Mouse (Mus musculus): ENCODE data around the gene Ahnak2. TPM values are rescaled to one million over a fixed set of nuclear protein-coding genes. Genes with fewer than 3 reads are reported as not detected.

Ahnak2 gene
- polyA plus RNA-seq, 1 experiment, result 4.0 TPM

DNA sequence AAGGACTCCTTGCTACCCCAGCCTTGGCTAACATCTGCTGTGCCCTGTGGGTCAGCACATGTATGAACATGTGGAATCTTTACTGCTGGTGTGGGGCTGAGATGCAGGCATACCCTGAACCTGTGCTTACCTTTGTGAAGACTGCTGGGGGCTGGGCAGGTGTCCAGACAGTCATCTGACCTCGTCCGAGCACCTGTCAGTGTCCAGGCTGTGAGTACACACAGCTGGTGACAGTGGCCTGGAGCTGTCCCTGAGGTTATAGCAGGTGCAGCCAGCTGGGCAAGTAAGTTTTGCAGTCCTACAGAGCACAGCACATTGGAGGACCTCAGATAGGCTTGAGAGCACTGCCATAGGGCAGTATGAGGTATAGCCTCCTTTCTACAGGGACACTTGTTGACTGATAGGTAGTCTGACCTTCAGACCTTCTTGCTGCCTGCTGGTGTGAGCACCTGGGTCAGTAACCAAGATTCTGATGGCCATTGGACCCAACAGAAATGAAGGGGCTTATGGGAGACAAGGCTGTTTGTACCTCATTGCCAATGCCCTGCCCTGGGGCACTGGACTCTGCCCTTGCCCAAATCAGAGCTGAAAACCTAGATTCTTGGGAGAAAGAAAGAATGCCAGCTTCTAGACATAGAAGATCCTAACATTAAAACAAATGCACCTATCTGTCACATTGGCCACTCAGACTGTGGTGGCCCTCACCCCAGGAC is 68.2 kb downstream of the Ahnak2 start:
- no peaks in the 10 kb centered on the region for H3K4me1 ChIP-seq (replicated peaks; ENCODE audit: control insufficient read depth, insufficient read depth, low read length)
- WGBS, result 84% methylated on average over 2 of the region's 2 CpGs
- no peaks in the 10 kb centered on the region for H3K36me3 ChIP-seq (ENCODE audit: control insufficient read depth, insufficient read depth, low read length)
- H3K27me3 ChIP-seq (ENCODE audit: control insufficient read depth, insufficient read depth, low read length), result no peaks in the 10 kb centered on the region
- no peak overlapping the region for H3K27ac ChIP-seq (ENCODE audit: control insufficient read depth, insufficient read depth, low read length)
- DNase-seq, result no peak
- TF ChIP-seq POLR2A (IDR thresholded peaks at IDR 0.05; ENCODE audit: control insufficient read depth, extremely low read depth, insufficient read depth, low read length, poor library complexity) (no peak), CTCF (IDR thresholded peaks at IDR 0.05; ENCODE audit: borderline replicate concordance, control insufficient read depth, extremely low read depth, insufficient read depth, low read length, poor library complexity) (no peak)
- H3K4me3 ChIP-seq (ENCODE audit: control insufficient read depth, insufficient read depth, low read length), result no peak overlapping the region

DNA sequence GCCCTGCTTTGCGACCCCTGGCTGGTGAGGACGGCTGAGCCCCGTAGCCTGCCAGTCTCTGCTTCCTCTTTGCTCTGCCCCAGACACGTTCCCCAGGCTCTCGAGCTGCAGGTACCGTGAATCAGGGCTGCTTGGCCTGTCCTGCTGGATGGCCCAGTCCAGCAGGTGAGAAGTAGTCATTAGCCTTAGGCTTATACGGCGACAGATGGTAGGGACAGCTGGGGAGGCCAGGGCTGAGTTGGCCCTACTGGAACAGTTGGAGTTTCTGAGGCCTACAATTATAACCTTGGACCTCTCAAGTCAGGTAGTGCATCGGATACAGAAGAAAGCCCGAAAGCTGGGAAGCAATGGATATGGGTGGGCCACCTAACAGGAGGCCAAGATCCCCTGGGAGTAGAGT is 69.9 kb downstream of the Ahnak2 start:
- DNase-seq, result no peak
- TF ChIP-seq POLR2A (IDR thresholded peaks at IDR 0.05; ENCODE audit: control insufficient read depth, extremely low read depth, insufficient read depth, low read length, poor library complexity) (no peak), CTCF (IDR thresholded peaks at IDR 0.05; ENCODE audit: borderline replicate concordance, control insufficient read depth, extremely low read depth, insufficient read depth, low read length, poor library complexity) (no peak)
- WGBS, result 97% methylated on average over 10 of the region's 10 CpGs
- H3K4me3 ChIP-seq (ENCODE audit: control insufficient read depth, insufficient read depth, low read length), result no peak overlapping the region
- no peaks in the 10 kb centered on the region for H3K4me1 ChIP-seq (replicated peaks; ENCODE audit: control insufficient read depth, insufficient read depth, low read length)
- H3K27me3 ChIP-seq (ENCODE audit: control insufficient read depth, insufficient read depth, low read length), result no peaks in the 10 kb centered on the region
- no peak overlapping the region for H3K27ac ChIP-seq (ENCODE audit: control insufficient read depth, insufficient read depth, low read length)
- no peaks in the 10 kb centered on the region for H3K36me3 ChIP-seq (ENCODE audit: control insufficient read depth, insufficient read depth, low read length)

DNA sequence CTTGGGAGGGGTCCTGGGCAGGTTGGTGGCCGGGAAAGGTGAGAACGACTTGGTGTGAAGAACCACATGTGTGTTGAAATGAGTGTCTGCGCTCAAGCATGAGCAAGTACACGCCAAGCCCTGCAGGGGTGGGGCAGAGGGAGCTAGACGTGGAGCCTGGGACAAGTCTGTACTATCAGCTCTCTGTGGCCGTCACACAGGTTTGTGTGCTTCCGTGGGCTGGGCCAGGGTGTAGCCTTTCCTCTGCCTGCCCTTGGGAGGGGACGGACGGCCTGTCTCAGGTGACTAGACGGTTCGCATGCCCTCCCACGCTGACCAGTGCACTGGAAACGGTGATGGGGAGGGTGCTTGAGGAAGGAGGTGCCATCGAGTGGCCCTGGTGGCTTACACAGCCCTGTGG is 71.6 kb downstream of the Ahnak2 start:
- no peak for DNase-seq
- H3K4me3 ChIP-seq (ENCODE audit: control insufficient read depth, insufficient read depth, low read length), result no peak overlapping the region
- TF ChIP-seq CTCF (IDR thresholded peaks at IDR 0.05; ENCODE audit: borderline replicate concordance, control insufficient read depth, extremely low read depth, insufficient read depth, low read length, poor library complexity), result no peak
- no peak for TF ChIP-seq POLR2A (IDR thresholded peaks at IDR 0.05; ENCODE audit: control insufficient read depth, extremely low read depth, insufficient read depth, low read length, poor library complexity)
- no peaks in the 10 kb centered on the region for H3K27me3 ChIP-seq (ENCODE audit: control insufficient read depth, insufficient read depth, low read length)
- H3K4me1 ChIP-seq (replicated peaks; ENCODE audit: control insufficient read depth, insufficient read depth, low read length), result no peaks in the 10 kb centered on the region
- no peaks in the 10 kb centered on the region for H3K36me3 ChIP-seq (ENCODE audit: control insufficient read depth, insufficient read depth, low read length)
- WGBS, result 94% methylated on average over 14 of the region's 14 CpGs
- H3K27ac ChIP-seq (ENCODE audit: control insufficient read depth, insufficient read depth, low read length), result no peak overlapping the region

GRCm38 (mm10) chr12:112727801-112728200 is 74.7 kb downstream of the Ahnak2 start:
- Histone ChIP-seq H3K36me3 (ENCODE audit: control insufficient read depth, insufficient read depth, low read length) (no peaks in the 10 kb centered on the region), H3K27ac (ENCODE audit: control insufficient read depth, insufficient read depth, low read length) (no peak overlapping the region), H3K4me3 (ENCODE audit: control insufficient read depth, insufficient read depth, low read length) (no peak overlapping the region), H3K4me1 (replicated peaks; ENCODE audit: control insufficient read depth, insufficient read depth, low read length) (peaks cover 2% of the 10 kb centered on the region), H3K27me3 (ENCODE audit: control insufficient read depth, insufficient read depth, low read length) (no peaks in the 10 kb centered on the region; the same call in 1 of the 2 replicates)
- TF ChIP-seq POLR2A (IDR thresholded peaks at IDR 0.05; ENCODE audit: control insufficient read depth, extremely low read depth, insufficient read depth, low read length, poor library complexity), result no peak
- DNase-seq, result no peak
- 88% methylated on average over 8 of the region's 8 CpGs for WGBS

DNA sequence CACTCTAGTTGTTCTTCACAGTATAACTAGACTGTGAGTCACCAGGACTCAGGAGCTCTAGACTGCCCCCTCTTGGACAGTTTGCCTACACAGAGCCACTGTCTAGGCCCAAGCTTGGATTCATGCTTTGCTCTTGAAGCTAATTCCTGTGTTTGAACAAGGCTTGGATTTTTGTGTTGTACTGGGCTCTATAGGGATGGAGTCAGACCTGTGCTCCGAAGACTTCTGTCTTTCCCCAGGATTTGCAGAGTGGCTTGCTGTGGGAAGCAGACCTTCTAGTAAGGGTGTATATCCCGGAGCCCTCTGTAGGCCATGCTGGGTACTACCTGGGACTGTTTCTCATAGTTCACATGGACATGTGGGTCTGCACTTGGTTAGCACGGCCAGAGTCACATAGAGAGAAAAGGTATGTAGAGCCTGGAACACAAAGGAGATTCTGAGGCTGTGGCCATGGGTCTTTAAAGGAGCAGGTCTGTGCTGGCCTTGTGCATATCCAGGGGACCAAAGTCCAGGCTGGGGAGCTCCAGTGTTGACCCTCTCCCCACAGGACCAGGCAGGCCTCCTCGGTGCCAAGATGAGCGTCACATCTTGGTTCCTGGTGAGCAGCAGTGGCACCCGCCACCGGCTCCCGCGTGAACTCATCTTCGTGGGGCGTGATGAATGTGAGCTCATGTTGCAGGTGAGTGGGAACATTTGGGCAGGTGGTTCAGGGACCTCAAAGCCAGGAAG is 78.2 kb downstream of the Ahnak2 start:
- Histone ChIP-seq H3K4me1 (replicated peaks; ENCODE audit: control insufficient read depth, insufficient read depth, low read length) (peaks cover 14% of the 10 kb centered on the region), H3K27me3 (ENCODE audit: control insufficient read depth, insufficient read depth, low read length) (no peaks in the 10 kb centered on the region; the same call in 1 of the 2 replicates), H3K36me3 (ENCODE audit: control insufficient read depth, insufficient read depth, low read length) (no peaks in the 10 kb centered on the region), H3K4me3 (ENCODE audit: control insufficient read depth, insufficient read depth, low read length) (no peak overlapping the region), H3K27ac (ENCODE audit: control insufficient read depth, insufficient read depth, low read length) (no peak overlapping the region)
- WGBS, result 83% methylated on average over 11 of the region's 11 CpGs
- TF ChIP-seq POLR2A (IDR thresholded peaks at IDR 0.05; ENCODE audit: control insufficient read depth, extremely low read depth, insufficient read depth, low read length, poor library complexity), result no peak
- peak; percentile 47; the same call in 1 of the 2 replicates for TF ChIP-seq CTCF (IDR thresholded peaks at IDR 0.05; ENCODE audit: borderline replicate concordance, control insufficient read depth, extremely low read depth, insufficient read depth, low read length, poor library complexity)
- DNase-seq, result peak; percentile 75

- Histone ChIP-seq H3K36me3 (ENCODE audit: control insufficient read depth, insufficient read depth, low read length) (no peaks in the 10 kb centered on the region), H3K4me3 (ENCODE audit: control insufficient read depth, insufficient read depth, low read length) (no peak overlapping the region), H3K27me3 (ENCODE audit: control insufficient read depth, insufficient read depth, low read length) (no peaks in the 10 kb centered on the region; the same call in 1 of the 2 replicates), H3K4me1 (replicated peaks; ENCODE audit: control insufficient read depth, insufficient read depth, low read length) (peaks cover 14% of the 10 kb centered on the region), H3K27ac (ENCODE audit: control insufficient read depth, insufficient read depth, low read length) (no peak overlapping the region)
- TF ChIP-seq CTCF (IDR thresholded peaks at IDR 0.05; ENCODE audit: borderline replicate concordance, control insufficient read depth, extremely low read depth, insufficient read depth, low read length, poor library complexity) (no peak), POLR2A (IDR thresholded peaks at IDR 0.05; ENCODE audit: control insufficient read depth, extremely low read depth, insufficient read depth, low read length, poor library complexity) (no peak)
- WGBS, result 93% methylated on average over 6 of the region's 6 CpGs
- no peak for DNase-seq
Observed at GRCm38 (mm10) chr12:112723445-112723844, 79.0 kb downstream of the Ahnak2 start.

Data from thymus, adult 2 months (tissue).